Mouse (Mus musculus) MEL (cell line): Measurements from ENCODE around the gene Aire. TPM values are rescaled to one million over a fixed set of nuclear protein-coding genes. Genes with fewer than 3 reads are reported as not detected.

ENCODE experiments used
- DNase-seq: peaks from one replicate; pipeline ENCODE4 v3.0.0; 2011; ENCODE audit warnings: low read depth, low spot score
- H3K27ac ChIP-seq: 2 replicates; pipeline ENCODE4 v1.5.1; 2012; ENCODE audit warnings: low read depth, mild to moderate bottlenecking, control low read depth, low read length, moderate library complexity; ENCODE audit not compliant: control insufficient read depth
- H3K27me3 ChIP-seq, 2 experiments: fragments of 150-350 bp in 1 of 2; sonication (generic) in 1 of 2; 2 replicates each; pipeline ENCODE4 v1.6.1; 2012; ENCODE audit warnings: low read length in 2 of 2, mild to moderate bottlenecking in 2 of 2, improper control_type of control experiment in 1 of 2, moderate library complexity in 1 of 2; ENCODE audit not compliant: insufficient read depth in 2 of 2, control insufficient read depth in 1 of 2
- H3K36me3 ChIP-seq, 2 experiments: 2 replicates each; pipeline ENCODE4 v1.6.1; 2012 to 2014; ENCODE audit warnings: low read length in 2 of 2, improper control_type of control experiment in 1 of 2, inconsistent platforms in 1 of 2, mild to moderate bottlenecking in 1 of 2; ENCODE audit not compliant: insufficient read depth in 2 of 2, control insufficient read depth in 1 of 2
- H3K4me1 ChIP-seq, 2 experiments: fragments of 150-350 bp in 1 of 2; sonication (generic) in 1 of 2; 2 replicates each; pipeline ENCODE4 v1.6.1; 2012; ENCODE audit warnings: low read length in 2 of 2, improper control_type of control experiment in 1 of 2, mild to moderate bottlenecking in 1 of 2; ENCODE audit not compliant: insufficient read depth in 2 of 2, control insufficient read depth in 1 of 2
- H3K4me3 ChIP-seq, 2 experiments: fragments of 150-350 bp in 1 of 2; sonication (generic) in 1 of 2; 2 replicates each; pipeline ENCODE4 v1.5.1; 2012; ENCODE audit warnings: low read depth in 2 of 2, low read length in 2 of 2, mild to moderate bottlenecking in 2 of 2, moderate library complexity in 2 of 2, control low read depth in 1 of 2, improper control_type of control experiment in 1 of 2; ENCODE audit not compliant: control insufficient read depth in 1 of 2, insufficient read depth in 1 of 2
- H3K79me2 ChIP-seq: 2 replicates; pipeline ENCODE4 v1.6.1; 2012; ENCODE audit warnings: mild to moderate bottlenecking, low read length, moderate library complexity; ENCODE audit not compliant: control insufficient read depth, poor library complexity, insufficient read depth
- H3K9ac ChIP-seq: 2 replicates; pipeline ENCODE4 v1.6.1; 2012; ENCODE audit warnings: low read depth, mild to moderate bottlenecking, control low read depth, low read length, moderate library complexity; ENCODE audit not compliant: control insufficient read depth, poor library complexity, severe bottlenecking
- H3K9me3 ChIP-seq: fragments of 150-350 bp; sonication (generic); replicated peaks from 2 replicates; pipeline ENCODE4 v1.6.1; 2012; ENCODE audit warnings: mild to moderate bottlenecking, low read length, improper control_type of control experiment, moderate library complexity; ENCODE audit not compliant: insufficient read depth
- CTCF ChIP-seq, 3 experiments: IDR thresholded peaks in 2 of 3; conservative IDR thresholded peaks in 1 of 3; 2 replicates each; pipeline ENCODE4 v1.5.1; 2011 to 2012; ENCODE audit warnings: low read length in 3 of 3, low read depth in 2 of 3, mild to moderate bottlenecking in 2 of 3, improper control_type of control experiment in 1 of 3, inconsistent platforms in 1 of 3, mixed read lengths in 1 of 3, moderate library complexity in 1 of 3; ENCODE audit not compliant: control insufficient read depth in 1 of 3, insufficient read depth in 1 of 3, poor library complexity in 1 of 3, severe bottlenecking in 1 of 3
- GABPA ChIP-seq: IDR thresholded peaks from 2 replicates; pipeline ENCODE4 v1.6.1; 2012; ENCODE audit warnings: low read depth, mild to moderate bottlenecking, inconsistent platforms, low read length, improper control_type of control experiment, moderate library complexity
- HCFC1 ChIP-seq: IDR thresholded peaks from 2 replicates; pipeline ENCODE4 v1.6.1; 2012; ENCODE audit warnings: low read depth, mild to moderate bottlenecking, inconsistent platforms, low read length, improper control_type of control experiment, moderate library complexity
- MAFK ChIP-seq: IDR thresholded peaks from 2 replicates; pipeline ENCODE4 v1.6.1; 2011; ENCODE audit warnings: low read depth, mild to moderate bottlenecking, low read length, improper control_type of control experiment, borderline replicate concordance
- RAD21 ChIP-seq: IDR thresholded peaks from 2 replicates; pipeline ENCODE4 v1.6.1; 2011; ENCODE audit warnings: mild to moderate bottlenecking, low read depth, low read length, improper control_type of control experiment
- SMC3 ChIP-seq: IDR thresholded peaks from 2 replicates; pipeline ENCODE4 v1.6.1; 2011; ENCODE audit warnings: low read depth, low read length, improper control_type of control experiment
- ZC3H11A ChIP-seq: IDR thresholded peaks from 2 replicates; pipeline ENCODE4 v1.6.1; 2012; ENCODE audit warnings: low read depth, mild to moderate bottlenecking, inconsistent platforms, low read length, improper control_type of control experiment
- ZMIZ1 ChIP-seq: IDR thresholded peaks from 2 replicates; pipeline ENCODE4 v1.6.1; 2012; ENCODE audit warnings: low read depth, mild to moderate bottlenecking, inconsistent platforms, low read length, improper control_type of control experiment, moderate library complexity
- polyA plus RNA-seq, 2 experiments: library from polyadenylated mRNA; stranded (reverse) in 1 of 2; unstranded in 1 of 2; fragments of >175 nt in 1 of 2; fragments of >200 nt in 1 of 2; gene quantifications; 2 replicates each; pipeline versions ENCODE4 v1.2.1 to v1.2.4; 2012; ENCODE audit warnings: low replicate concordance in 2 of 2, low read depth in 1 of 2; ENCODE audit not compliant: insufficient read length in 2 of 2, insufficient read depth in 1 of 2, missing spikeins in 1 of 2
- total RNA-seq: library from RNA; depleted of rRNA; stranded (reverse); fragments of 300-350 nt; gene quantifications from 2 replicates; pipeline ENCODE4 v1.2.3, GENCODE M21; 2012; rRNA removed

Gene Aire
- total and polyA plus RNA-seq, 3 experiments = 0.17 TPM; not detected in 2

DNA sequence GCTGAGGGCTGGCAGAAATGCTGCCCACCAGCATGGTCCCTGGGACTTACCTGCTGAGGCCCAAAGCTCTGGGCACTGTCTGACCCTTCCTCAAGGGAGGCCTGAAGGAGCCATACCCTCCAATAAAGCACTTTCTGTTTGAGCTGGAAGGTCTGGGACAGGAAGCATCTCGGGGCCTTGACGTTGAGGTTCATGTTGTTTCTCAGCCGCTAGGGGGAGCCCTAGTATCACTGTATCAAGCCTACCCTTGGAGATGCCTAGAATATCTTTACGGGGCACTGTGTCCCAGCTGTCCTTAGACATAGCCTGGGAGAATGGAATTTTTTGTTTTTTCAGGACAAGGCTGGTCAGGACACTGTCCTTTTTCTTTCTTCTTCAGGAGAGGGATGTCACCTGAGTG, 58.8 kb downstream of the Aire start:
- Histone ChIP-seq H3K36me3 (no peaks in the 10 kb centered on the region; a peak in 1 of 4 replicates), H3K27me3 (no peaks in the 10 kb centered on the region), H3K27ac (no peak overlapping the region), H3K9me3 (no peaks in the 10 kb centered on the region), H3K4me1 (no peaks in the 10 kb centered on the region), H3K79me2 (no peaks in the 10 kb centered on the region), H3K4me3 (no peak overlapping the region), H3K9ac (peak overlapping the region; percentile 50; the same call in 1 of the 2 replicates)
- TF ChIP-seq RAD21 (peak; percentile 81), ZMIZ1 (peak; percentile 69), GABPA (no peak), MAFK (no peak), CTCF (IDR thresholded peaks at IDR 0.05 in 2 of 3, conservative IDR thresholded peaks at IDR 0.05 in 1 of 3; ENCODE audit: control insufficient read depth in 1 of 3, insufficient read depth in 1 of 3, low read depth in 2 of 3, low read length in 3 of 3, poor library complexity in 1 of 3, severe bottlenecking in 1 of 3) (peak; percentile 81 to 96 (median 91)), HCFC1 (peak; percentile 47; the same call in 1 of the 2 replicates), SMC3 (peak; percentile 65), ZC3H11A (peak; percentile 29; the same call in 1 of the 2 replicates)
- DNase-seq = peak; percentile 89

Other genes with a start within 250 kb of the Aire start
- gene Gm9639, start 248.5 kb downstream of the Aire start, total RNA-seq = not detected in 2 replicates
- gene Gm9639, start 248.5 kb downstream of the Aire start, polyA plus RNA-seq = not detected
- not detected in 2 replicates for gene Gm19668, start 244.5 kb downstream of the Aire start, total RNA-seq
- gene Gm19668, start 244.5 kb downstream of the Aire start, polyA plus RNA-seq = not detected
- gene Gm9507, start 231.8 kb downstream of the Aire start, total RNA-seq = not detected in 2 replicates
- not detected for gene Gm9507, start 231.8 kb downstream of the Aire start, polyA plus RNA-seq
- not detected in 2 replicates for gene Gm2696, start 228.9 kb downstream of the Aire start, total RNA-seq
- not detected for gene Gm2696, start 228.9 kb downstream of the Aire start, polyA plus RNA-seq
- not detected in 2 replicates for gene Krtap10-4, start 216.5 kb downstream of the Aire start, total RNA-seq
- gene Krtap10-4, start 216.5 kb downstream of the Aire start, polyA plus RNA-seq = not detected
- not detected in 2 replicates for gene Krtap10-10, start 207.7 kb downstream of the Aire start, total RNA-seq
- gene Krtap10-10, start 207.7 kb downstream of the Aire start, polyA plus RNA-seq = not detected
- not detected in 2 replicates for gene Gm36176, start 196.8 kb downstream of the Aire start, total RNA-seq
- not detected for gene Gm36176, start 196.8 kb downstream of the Aire start, polyA plus RNA-seq
- gene Gm10318, start 190.8 kb downstream of the Aire start, total RNA-seq = not detected in 2 replicates
- gene Gm10318, start 190.8 kb downstream of the Aire start, polyA plus RNA-seq = not detected
- not detected in 2 replicates for gene Gm3285, start 181.6 kb downstream of the Aire start, total RNA-seq
- not detected for gene Gm3285, start 181.6 kb downstream of the Aire start, polyA plus RNA-seq
- 0.10 and 0.15 TPM in 2 replicates for gene Lrrc3, start 141.1 kb downstream of the Aire start, total RNA-seq
- gene Lrrc3, start 141.1 kb downstream of the Aire start, polyA plus RNA-seq = under 1 TPM in 1 of 2 experiments, not detected in 1; 0.74 TPM
- 5.7 and 7.8 TPM in 2 replicates for gene Trpm2, start 73.0 kb downstream of the Aire start, total RNA-seq
- 10 to 100 TPM in 1 of 2 experiments, not detected in 1; 18.5 TPM for gene Trpm2, start 73.0 kb downstream of the Aire start, polyA plus RNA-seq
- 9.3 and 10.7 TPM in 2 replicates for gene 1810043G02Rik, start 65.1 kb downstream of the Aire start, total RNA-seq
- gene 1810043G02Rik, start 65.1 kb downstream of the Aire start, polyA plus RNA-seq = 10 to 100 TPM in 1 of 2 experiments, not detected in 1; 15.6 TPM
- gene Pfkl, start 33.5 kb downstream of the Aire start, total RNA-seq = 84.8 and 165 TPM in 2 replicates
- gene Pfkl, start 33.5 kb downstream of the Aire start, polyA plus RNA-seq = 100 to 1,000 TPM in 1 of 2 experiments, not detected in 1; 267 TPM
- gene Dnmt3l, start 1.7 kb downstream of the Aire start, total RNA-seq = not detected in 2 replicates
- not detected for gene Dnmt3l, start 1.7 kb downstream of the Aire start, polyA plus RNA-seq
- gene Icosl, start 25.7 kb upstream of the Aire start, total RNA-seq = not detected in 2 replicates
- not detected for gene Icosl, start 25.7 kb upstream of the Aire start, polyA plus RNA-seq
- 44.8 and 50.6 TPM in 2 replicates for gene D10Jhu81e, start 126.2 kb upstream of the Aire start, total RNA-seq
- 10 to 100 TPM in 1 of 2 experiments, not detected in 1; 57.4 TPM for gene D10Jhu81e, start 126.2 kb upstream of the Aire start, polyA plus RNA-seq
- gene Pwp2, start 141.5 kb upstream of the Aire start, total RNA-seq = 73.8 and 91.5 TPM in 2 replicates
- gene Pwp2, start 141.5 kb upstream of the Aire start, polyA plus RNA-seq = 10 to 100 TPM; 49.6 to 62.4 TPM
- gene Trappc10, start 201.0 kb upstream of the Aire start, total RNA-seq = 26.0 and 26.1 TPM in 2 replicates
- gene Trappc10, start 201.0 kb upstream of the Aire start, polyA plus RNA-seq = 10 to 100 TPM in 1 of 2 experiments, not detected in 1; 35.5 TPM